Mouse (Mus musculus) ES-E14 (cell line): ENCODE measurements around the gene Dlat.

Source experiments
- CHD2 ChIP-seq: IDR thresholded peaks from 2 replicates; pipeline ENCODE4 v1.6.1; 2014; ENCODE audit warnings: mild to moderate bottlenecking, low read depth, low read length, inconsistent platforms
- HCFC1 ChIP-seq: IDR thresholded peaks from 2 replicates; pipeline ENCODE4 v1.6.1; 2012; ENCODE audit warnings: low read length, inconsistent platforms, borderline replicate concordance; ENCODE audit not compliant: insufficient read depth

DNA sequence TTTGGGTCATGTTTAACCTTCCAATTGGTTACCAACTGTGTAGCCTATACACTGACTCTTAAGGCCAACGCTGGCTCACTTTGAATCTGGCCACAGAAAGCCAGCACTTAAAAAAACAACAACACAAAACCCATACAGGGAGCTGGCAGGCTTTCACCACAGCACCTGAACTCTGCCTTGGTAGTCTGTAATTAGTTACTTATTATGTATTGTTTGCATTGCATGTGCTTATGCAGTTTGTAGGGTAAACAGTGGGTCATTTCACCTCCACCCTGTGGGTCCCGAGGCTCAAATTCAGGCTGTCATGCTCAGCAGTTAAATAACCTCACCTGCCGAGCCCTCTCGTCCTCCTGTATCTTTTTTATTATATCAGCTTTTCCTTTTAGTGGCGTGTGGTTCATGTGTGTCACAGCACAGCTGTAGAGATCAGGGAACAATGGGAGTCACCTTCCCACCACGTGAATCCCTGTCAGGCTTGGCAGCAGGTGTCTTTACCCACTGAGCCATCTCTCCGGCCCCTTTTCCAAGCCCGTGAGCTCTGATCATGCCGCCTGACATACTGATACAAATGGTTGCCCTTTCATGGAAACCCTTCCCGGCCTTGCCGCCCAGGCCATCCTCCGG, 64.7 kb downstream of the Dlat start:
- TF ChIP-seq HCFC1 (no peak), CHD2 (no peak)
